Mouse (Mus musculus): ENCODE measurements around the gene Tspear. TPM values are rescaled to one million over a fixed set of nuclear protein-coding genes. Genes with fewer than 3 reads are reported as not detected.
"Not testable (repeated sequence)": the region's sequence is repeated elsewhere in the genome, so short reads cannot be mapped to it uniquely, and the experiment has no call there.

The Tspear gene
- total and polyA plus RNA-seq, 3 experiments, result not detected

DNA sequence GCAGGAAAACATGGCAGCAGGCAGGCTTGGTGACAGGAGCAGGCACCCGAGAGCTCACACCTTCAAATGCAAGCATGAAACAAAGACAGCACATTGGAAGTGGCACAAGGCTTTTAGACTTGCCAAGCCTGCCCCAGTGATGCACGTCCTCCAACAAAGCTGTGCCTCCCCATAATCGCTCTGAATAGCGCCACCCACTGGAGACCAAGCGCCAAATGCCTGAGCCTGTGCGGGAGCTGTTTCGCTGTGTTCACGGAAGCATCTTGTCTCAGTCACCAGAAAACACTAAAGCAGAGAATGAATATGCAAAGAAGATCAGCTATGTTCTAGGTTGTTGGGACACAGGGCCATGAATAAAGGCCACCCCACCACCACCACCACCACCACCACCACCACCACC lies 38.5 kb downstream of the Tspear start:
- TF ChIP-seq GATA2 (IDR thresholded peaks at IDR 0.05; ENCODE audit: borderline replicate concordance, low read depth, low read length), result no peak
- no peak for TF ChIP-seq GATA1 (IDR thresholded peaks at IDR 0.05; ENCODE audit: borderline replicate concordance, low read length)
- TF ChIP-seq POLR2AphosphoS5 (IDR thresholded peaks at IDR 0.05; ENCODE audit: insufficient replicate concordance, low read depth, low read length), result no peak
- TF ChIP-seq CTCF (IDR thresholded peaks at IDR 0.05; ENCODE audit: low read depth, low read length), result no peak
- no peak for TF ChIP-seq TAL1 (conservative IDR thresholded peaks at IDR 0.05; ENCODE audit: low read depth, low read length)
- H3K9me3 ChIP-seq (replicated peaks), result peaks cover 4% of the 10 kb centered on the region
- DNase-seq (ENCODE audit: low spot score) (no peak), ATAC-seq (ENCODE audit: extremely low read depth, insufficient number of reproducible peaks, low FRiP score, poor library complexity, severe bottlenecking) (no peak)
- H3K36me3 ChIP-seq (replicated peaks), result no peaks in the 10 kb centered on the region
- no peaks in the 10 kb centered on the region for H3K4me1 ChIP-seq (ENCODE audit: insufficient read depth, low read depth, low read length)
- no peak overlapping the region for H3K4me3 ChIP-seq (ENCODE audit: low read depth, low read length)
- H3K27me3 ChIP-seq (ENCODE audit: insufficient read depth, low read length), result peaks cover 5% of the 10 kb centered on the region; the same call in 1 of the 2 replicates

DNA sequence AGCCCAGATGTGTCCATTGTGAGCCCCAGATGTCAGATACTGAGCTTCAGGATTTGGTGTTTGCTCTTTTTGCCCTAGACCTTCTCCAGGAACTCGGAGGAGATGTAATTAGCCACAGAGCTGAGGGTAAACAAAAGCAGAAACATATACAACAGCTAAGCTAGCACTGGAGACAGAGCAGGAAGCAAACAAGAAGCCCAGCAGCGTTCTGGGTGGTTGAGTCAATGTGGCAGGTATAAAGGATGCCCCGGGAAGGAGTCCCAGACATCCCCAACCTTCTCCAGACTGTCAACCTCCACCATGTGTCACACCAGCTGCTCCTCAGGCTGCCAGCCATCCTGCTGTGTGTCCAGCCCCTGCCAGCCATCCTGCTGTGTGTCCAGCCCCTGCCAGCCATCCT lies 39.8 kb downstream of the Tspear start, which contains the start of gene Gm10100:
Gene Gm10100, plus strand, starts transcription at position 301 of the 400 bp plus-strand sequence.
- TF ChIP-seq TAL1 (conservative IDR thresholded peaks at IDR 0.05; ENCODE audit: low read depth, low read length) (no peak), POLR2AphosphoS5 (IDR thresholded peaks at IDR 0.05; ENCODE audit: insufficient replicate concordance, low read depth, low read length) (no peak), GATA2 (IDR thresholded peaks at IDR 0.05; ENCODE audit: borderline replicate concordance, low read depth, low read length) (no peak), GATA1 (IDR thresholded peaks at IDR 0.05; ENCODE audit: borderline replicate concordance, low read length) (no peak), CTCF (IDR thresholded peaks at IDR 0.05; ENCODE audit: low read depth, low read length) (no peak)
- ATAC-seq (ENCODE audit: extremely low read depth, insufficient number of reproducible peaks, low FRiP score, poor library complexity, severe bottlenecking), result no peak
- no peak for DNase-seq (ENCODE audit: low spot score)
- H3K4me3 ChIP-seq (ENCODE audit: low read depth, low read length), result no peak within 1 kb of the TSS
- no peaks in the 10 kb centered on the region for H3K27me3 ChIP-seq (ENCODE audit: insufficient read depth, low read length)
- no peaks in the 10 kb centered on the region for H3K9me3 ChIP-seq (replicated peaks)
- H3K4me1 ChIP-seq (ENCODE audit: insufficient read depth, low read depth, low read length), result no peaks in the 10 kb centered on the region
- H3K36me3 ChIP-seq (replicated peaks), result no peaks in the 10 kb centered on the region

DNA sequence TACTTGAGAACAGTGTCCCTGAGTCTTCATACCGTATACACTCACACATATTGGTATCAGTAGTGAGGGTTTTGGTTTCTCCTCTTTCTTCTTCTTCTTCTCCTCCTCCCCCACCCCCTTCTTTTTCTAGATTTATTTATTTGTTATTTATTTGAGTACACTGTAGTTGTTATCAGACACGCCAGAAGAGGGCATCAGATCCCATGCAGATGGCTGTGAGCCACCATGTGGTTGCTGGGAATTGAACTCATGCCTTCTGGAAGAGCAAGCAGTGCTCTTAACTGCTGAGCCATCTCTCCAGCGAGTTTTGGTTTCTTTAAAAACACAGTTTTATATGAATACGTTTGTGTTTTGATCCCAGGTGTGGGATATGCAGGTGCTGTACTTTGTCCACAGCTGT lies 41.9 kb downstream of the Tspear start:
- ATAC-seq (ENCODE audit: extremely low read depth, insufficient number of reproducible peaks, low FRiP score, poor library complexity, severe bottlenecking) (no peak), DNase-seq (ENCODE audit: low spot score) (no peak)
- no peaks in the 10 kb centered on the region for H3K9me3 ChIP-seq (replicated peaks)
- H3K4me1 ChIP-seq (ENCODE audit: insufficient read depth, low read depth, low read length), result no peaks in the 10 kb centered on the region
- H3K4me3 ChIP-seq (ENCODE audit: low read depth, low read length), result no peak overlapping the region
- peaks cover 6% of the 10 kb centered on the region; the same call in 1 of the 2 replicates for H3K27me3 ChIP-seq (ENCODE audit: insufficient read depth, low read length)
- no peak for TF ChIP-seq CTCF (IDR thresholded peaks at IDR 0.05; ENCODE audit: low read depth, low read length)
- no peak for TF ChIP-seq GATA1 (IDR thresholded peaks at IDR 0.05; ENCODE audit: borderline replicate concordance, low read length)
- TF ChIP-seq POLR2AphosphoS5 (IDR thresholded peaks at IDR 0.05; ENCODE audit: insufficient replicate concordance, low read depth, low read length), result no peak
- no peak for TF ChIP-seq GATA2 (IDR thresholded peaks at IDR 0.05; ENCODE audit: borderline replicate concordance, low read depth, low read length)
- no peak for TF ChIP-seq TAL1 (conservative IDR thresholded peaks at IDR 0.05; ENCODE audit: low read depth, low read length)
- H3K36me3 ChIP-seq (replicated peaks), result no peaks in the 10 kb centered on the region

DNA sequence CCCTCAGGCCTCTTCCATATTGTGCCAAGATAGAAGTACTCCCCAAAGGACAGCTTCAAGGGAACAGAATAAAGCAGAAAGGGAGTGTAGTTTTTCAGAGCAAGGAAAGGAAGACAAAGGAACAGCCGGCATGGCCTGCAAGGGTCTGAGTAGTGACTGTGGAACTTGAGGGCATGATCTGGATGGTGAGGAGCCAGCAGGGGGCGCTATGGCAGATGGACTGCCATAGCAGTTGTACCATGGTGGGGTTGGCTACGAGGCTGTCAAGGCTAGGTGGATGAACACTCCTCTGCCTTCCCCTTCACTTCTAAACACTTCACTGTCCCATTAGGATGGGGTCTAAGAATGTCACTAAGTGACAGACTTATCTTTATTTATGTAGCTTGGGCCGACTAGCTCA lies 42.9 kb downstream of the Tspear start:
- Histone ChIP-seq H3K27me3 (ENCODE audit: insufficient read depth, low read length) (peaks cover 6% of the 10 kb centered on the region; the same call in 1 of the 2 replicates), H3K36me3 (replicated peaks) (no peaks in the 10 kb centered on the region), H3K4me3 (ENCODE audit: low read depth, low read length) (no peak overlapping the region), H3K9me3 (replicated peaks) (no peaks in the 10 kb centered on the region), H3K4me1 (ENCODE audit: insufficient read depth, low read depth, low read length) (no peaks in the 10 kb centered on the region)
- TF ChIP-seq CTCF (IDR thresholded peaks at IDR 0.05; ENCODE audit: low read depth, low read length) (peak; percentile 67), GATA2 (IDR thresholded peaks at IDR 0.05; ENCODE audit: borderline replicate concordance, low read depth, low read length) (no peak), POLR2AphosphoS5 (IDR thresholded peaks at IDR 0.05; ENCODE audit: insufficient replicate concordance, low read depth, low read length) (no peak)
- no peak for ATAC-seq (ENCODE audit: extremely low read depth, insufficient number of reproducible peaks, low FRiP score, poor library complexity, severe bottlenecking)
- no peak for DNase-seq (ENCODE audit: low spot score)

DNA sequence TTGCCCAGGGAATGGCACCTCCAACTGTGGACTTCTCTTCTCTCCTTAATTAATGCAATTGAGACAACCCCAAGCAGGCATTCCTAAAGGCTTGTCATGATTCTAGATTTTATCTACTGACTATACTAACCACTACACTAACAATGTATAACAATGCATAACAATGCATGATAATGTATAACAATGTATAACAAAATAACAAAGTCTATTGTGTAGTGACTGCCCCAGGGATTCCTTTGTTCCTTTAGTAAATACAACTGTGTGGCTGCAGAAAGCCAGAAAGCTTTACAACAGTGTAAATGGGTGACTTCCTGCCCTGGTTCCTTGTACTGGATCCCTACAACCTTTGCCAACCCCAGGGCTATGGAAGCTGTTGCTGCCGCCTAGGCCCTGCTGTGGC lies 49.6 kb downstream of the Tspear start:
- Histone ChIP-seq H3K9me3 (replicated peaks) (peaks cover 5% of the 10 kb centered on the region), H3K4me1 (ENCODE audit: insufficient read depth, low read depth, low read length) (no peaks in the 10 kb centered on the region), H3K36me3 (replicated peaks) (no peaks in the 10 kb centered on the region), H3K27me3 (ENCODE audit: insufficient read depth, low read length) (peaks cover 11% of the 10 kb centered on the region), H3K4me3 (ENCODE audit: low read depth, low read length) (no peak overlapping the region)
- TF ChIP-seq GATA1 (IDR thresholded peaks at IDR 0.05; ENCODE audit: borderline replicate concordance, low read length), result no peak
- TF ChIP-seq CTCF (IDR thresholded peaks at IDR 0.05; ENCODE audit: low read depth, low read length), result no peak
- no peak for TF ChIP-seq GATA2 (IDR thresholded peaks at IDR 0.05; ENCODE audit: borderline replicate concordance, low read depth, low read length)
- TF ChIP-seq POLR2AphosphoS5 (IDR thresholded peaks at IDR 0.05; ENCODE audit: insufficient replicate concordance, low read depth, low read length), result no peak
- TF ChIP-seq TAL1 (conservative IDR thresholded peaks at IDR 0.05; ENCODE audit: low read depth, low read length), result no peak
- DNase-seq (ENCODE audit: low spot score), result no peak
- no peak for ATAC-seq (ENCODE audit: extremely low read depth, insufficient number of reproducible peaks, low FRiP score, poor library complexity, severe bottlenecking)

DNA sequence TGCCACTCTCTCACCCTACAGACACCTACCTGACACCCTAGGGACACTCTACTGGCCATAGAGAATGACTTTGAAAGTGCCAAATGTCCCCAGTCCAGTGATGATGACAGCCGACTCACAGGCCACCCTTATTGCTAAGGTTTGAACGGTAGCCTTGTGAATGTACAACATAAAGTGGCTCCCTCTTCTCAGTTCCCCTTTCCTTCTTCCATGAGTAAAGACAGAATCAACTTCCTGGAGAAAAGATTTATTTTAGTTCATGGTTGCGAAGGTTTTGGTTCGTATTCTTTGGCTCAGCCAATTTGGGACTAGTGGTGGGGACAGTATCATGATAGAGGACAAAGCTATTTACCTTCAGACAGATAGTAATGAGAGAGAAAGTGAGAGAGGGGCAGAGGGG lies 52.6 kb downstream of the Tspear start:
- no peak for TF ChIP-seq GATA1 (IDR thresholded peaks at IDR 0.05; ENCODE audit: borderline replicate concordance, low read length)
- TF ChIP-seq TAL1 (conservative IDR thresholded peaks at IDR 0.05; ENCODE audit: low read depth, low read length), result no peak
- TF ChIP-seq POLR2AphosphoS5 (IDR thresholded peaks at IDR 0.05; ENCODE audit: insufficient replicate concordance, low read depth, low read length), result no peak
- no peak for TF ChIP-seq CTCF (IDR thresholded peaks at IDR 0.05; ENCODE audit: low read depth, low read length)
- TF ChIP-seq GATA2 (IDR thresholded peaks at IDR 0.05; ENCODE audit: borderline replicate concordance, low read depth, low read length), result no peak
- Histone ChIP-seq H3K9me3 (replicated peaks) (peaks cover 5% of the 10 kb centered on the region), H3K4me1 (ENCODE audit: insufficient read depth, low read depth, low read length) (no peaks in the 10 kb centered on the region), H3K27me3 (ENCODE audit: insufficient read depth, low read length) (peaks cover 7% of the 10 kb centered on the region), H3K36me3 (replicated peaks) (no peaks in the 10 kb centered on the region), H3K4me3 (ENCODE audit: low read depth, low read length) (no peak overlapping the region)
- ATAC-seq (ENCODE audit: extremely low read depth, insufficient number of reproducible peaks, low FRiP score, poor library complexity, severe bottlenecking) (no peak), DNase-seq (ENCODE audit: low spot score) (no peak)

DNA sequence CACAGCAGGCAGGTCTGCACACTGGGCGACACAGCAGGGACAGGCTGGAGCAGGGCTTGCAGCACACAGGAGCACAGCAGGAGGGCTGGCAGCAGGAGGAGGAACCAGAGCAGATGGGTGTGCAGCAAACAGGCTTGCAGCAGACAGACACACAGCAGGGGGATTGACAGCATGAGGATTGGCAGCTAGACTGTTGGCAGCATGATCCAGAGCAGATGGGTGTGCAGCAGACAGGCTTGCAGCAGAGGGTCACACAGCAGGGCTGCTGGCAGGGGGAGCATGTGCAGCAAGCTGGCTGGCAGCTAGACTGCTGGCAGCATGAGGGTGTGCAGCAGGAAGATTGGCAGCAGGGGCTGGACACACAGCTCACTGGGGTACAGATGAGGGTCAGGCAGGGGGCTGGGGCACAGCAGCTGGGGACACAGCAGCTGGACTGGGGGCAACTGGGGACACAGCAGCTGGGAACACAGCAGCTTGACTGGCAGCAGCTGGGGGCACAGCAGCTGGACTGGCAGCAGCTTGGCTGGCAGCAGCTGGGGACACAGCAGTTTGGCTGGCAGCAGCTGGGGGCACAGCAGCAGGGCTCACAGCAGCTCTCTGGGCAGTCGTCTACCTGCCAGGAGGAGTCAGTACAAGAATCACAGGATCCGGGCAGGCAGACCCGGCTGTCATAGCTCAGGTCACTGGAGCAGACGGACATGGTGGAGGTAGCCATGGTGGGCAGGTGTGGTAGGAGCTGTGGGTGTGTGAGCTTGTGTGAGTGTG lies 55.7 kb downstream of the Tspear start, which contains the start of gene Gm18596:
Gene Gm18596, minus strand, starts transcription at position 715 of the 765 bp plus-strand sequence.
- not testable (repeated sequence) for H3K9me3 ChIP-seq (replicated peaks); ATAC-seq (ENCODE audit: extremely low read depth, insufficient number of reproducible peaks, low FRiP score, poor library complexity, severe bottlenecking); DNase-seq (ENCODE audit: low spot score); H3K27me3 ChIP-seq (ENCODE audit: insufficient read depth, low read length); H3K4me3 ChIP-seq (ENCODE audit: low read depth, low read length); H3K4me1 ChIP-seq (ENCODE audit: insufficient read depth, low read depth, low read length); H3K36me3 ChIP-seq (replicated peaks)

DNA sequence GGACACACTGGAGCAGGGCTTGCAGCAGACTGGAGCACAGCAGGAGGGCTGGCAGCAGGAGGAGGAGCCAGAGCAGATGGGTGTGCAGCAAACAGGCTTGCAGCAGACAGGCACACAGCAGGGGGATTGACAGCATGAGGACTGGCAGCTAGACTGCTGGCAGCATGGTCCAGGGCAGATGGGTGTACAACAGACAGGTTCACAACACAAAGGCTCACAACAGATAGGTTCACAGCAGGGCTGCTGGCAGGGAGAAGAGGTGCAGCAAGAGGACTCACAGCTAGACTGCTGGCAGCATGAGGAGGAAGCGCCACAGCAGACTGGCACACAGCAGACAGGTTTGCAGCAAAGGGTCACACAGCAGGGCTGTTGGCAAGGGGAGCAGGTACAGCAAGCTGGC lies 64.3 kb downstream of the Tspear start:
- ATAC-seq (ENCODE audit: extremely low read depth, insufficient number of reproducible peaks, low FRiP score, poor library complexity, severe bottlenecking); H3K4me3 ChIP-seq (ENCODE audit: low read depth, low read length); DNase-seq (ENCODE audit: low spot score); H3K4me1 ChIP-seq (ENCODE audit: insufficient read depth, low read depth, low read length); H3K36me3 ChIP-seq (replicated peaks); H3K9me3 ChIP-seq (replicated peaks); H3K27me3 ChIP-seq (ENCODE audit: insufficient read depth, low read length): not testable (repeated sequence)

DNA sequence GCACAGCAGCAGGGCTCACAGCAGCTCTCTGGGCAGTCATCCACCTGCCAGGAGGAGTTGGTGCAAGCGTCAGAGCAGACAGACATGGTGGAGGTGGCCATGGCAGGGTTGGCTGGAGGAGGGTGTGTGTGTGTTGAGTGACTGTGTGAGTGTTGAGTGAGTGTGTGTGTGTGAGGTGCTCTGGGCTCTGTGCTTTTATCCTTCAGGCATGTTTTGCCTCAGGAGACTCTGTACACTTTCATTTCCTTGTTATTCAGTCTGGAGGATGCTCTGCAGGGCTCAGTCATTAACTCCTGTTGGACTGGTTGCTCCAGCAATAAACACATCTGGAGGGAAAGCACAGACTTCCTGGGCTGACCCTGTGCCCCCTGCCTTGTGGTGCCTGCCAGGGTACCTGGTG lies 64.9 kb downstream of the Tspear start, which contains the start of gene Gm9736:
Gene Gm9736, minus strand, starts transcription at position 101 of the 400 bp plus-strand sequence.
- not testable (repeated sequence) for H3K4me3 ChIP-seq (ENCODE audit: low read depth, low read length); H3K9me3 ChIP-seq (replicated peaks); H3K4me1 ChIP-seq (ENCODE audit: insufficient read depth, low read depth, low read length); DNase-seq (ENCODE audit: low spot score); H3K36me3 ChIP-seq (replicated peaks); ATAC-seq (ENCODE audit: extremely low read depth, insufficient number of reproducible peaks, low FRiP score, poor library complexity, severe bottlenecking); H3K27me3 ChIP-seq (ENCODE audit: insufficient read depth, low read length)
